Mouse (Mus musculus) cerebellum, adult 2 months (tissue): ENCODE data around the gene Cenpu.

Source experiments
- CTCF ChIP-seq: fragments of 200-500 bp; IDR thresholded peaks from 2 replicates; pipeline ENCODE4 v1.5.1; 2011; ENCODE audit warnings: low read depth, mild to moderate bottlenecking, control low read depth, low read length, moderate library complexity, borderline replicate concordance; ENCODE audit not compliant: insufficient read depth
- POLR2A ChIP-seq: fragments of 200-500 bp; IDR thresholded peaks from 2 replicates; pipeline ENCODE4 v1.6.1; 2011; ENCODE audit warnings: low read length, control low read depth, borderline replicate concordance; ENCODE audit not compliant: insufficient read depth

DNA sequence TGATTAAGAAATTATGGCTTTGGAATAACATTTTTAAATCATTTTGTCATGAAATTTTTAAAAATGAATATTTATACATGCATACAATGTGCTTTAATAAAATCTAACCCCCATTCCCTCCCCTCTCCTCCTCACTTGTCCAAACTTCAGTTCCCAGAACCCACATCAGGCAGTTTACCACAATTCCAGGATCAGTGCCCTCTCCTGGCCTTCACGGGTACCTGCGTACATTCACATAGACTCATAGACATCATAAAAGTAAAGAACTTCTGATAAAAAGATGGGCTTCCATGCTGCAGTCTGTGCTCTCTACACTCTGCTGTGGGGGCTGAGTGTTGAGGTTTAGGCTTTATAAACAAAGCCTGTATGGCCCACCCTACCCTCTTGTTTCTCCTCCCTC lies 17.1 kb downstream of the Cenpu start:
- TF ChIP-seq CTCF: peak; percentile 5; the same call in 1 of the 2 replicates
- no peak for TF ChIP-seq POLR2A
